Mouse (Mus musculus) embryonic facial prominence, embryonic 15.5 days (tissue): ENCODE measurements around the gene Kcnq1. TPM values are rescaled to one million over a fixed set of nuclear protein-coding genes. Genes with fewer than 3 reads are reported as not detected.

Experiments used
- ATAC-seq: fragments of 200-750 bp; cut with Nextera tagmentation; 2 replicates; pipeline ENCODE4 v1.8.0; 2017; ENCODE audit warnings: low read depth, moderate TSS enrichment; ENCODE audit not compliant: insufficient number of reproducible peaks, low FRiP score, low TSS enrichment
- H3K27ac ChIP-seq: fragments of 300-500 bp; sonication (generic); replicated peaks from 2 replicates; pipeline ENCODE4 v1.5.1; 2015; ENCODE audit warnings: mild to moderate bottlenecking, inconsistent platforms
- H3K27me3 ChIP-seq: fragments of 300-500 bp; sonication (generic); 2 replicates; pipeline ENCODE4 v1.6.1; 2015; ENCODE audit warnings: inconsistent platforms
- H3K36me3 ChIP-seq: fragments of 300-500 bp; sonication (generic); 2 replicates; pipeline ENCODE4 v1.6.1; 2015; ENCODE audit warnings: mild to moderate bottlenecking, inconsistent platforms
- H3K4me1 ChIP-seq: fragments of 300-500 bp; sonication (generic); 2 replicates; pipeline ENCODE4 v1.6.1; 2015; ENCODE audit warnings: inconsistent platforms
- H3K4me2 ChIP-seq: fragments of 300-500 bp; sonication (generic); replicated peaks from 2 replicates; pipeline ENCODE4 v1.6.1; 2015; ENCODE audit warnings: mild to moderate bottlenecking, inconsistent platforms
- H3K4me3 ChIP-seq: fragments of 300-500 bp; sonication (generic); replicated peaks from 2 replicates; pipeline ENCODE4 v1.5.1; 2015; ENCODE audit warnings: mild to moderate bottlenecking, inconsistent platforms
- H3K9ac ChIP-seq: fragments of 300-500 bp; sonication (generic); 2 replicates; pipeline ENCODE4 v1.6.1; 2015; ENCODE audit warnings: inconsistent platforms
- H3K9me3 ChIP-seq: fragments of 300-500 bp; sonication (generic); replicated peaks from 2 replicates; pipeline ENCODE4 v1.6.1; 2016; ENCODE audit warnings: inconsistent platforms
- WGBS: fragments of 180-500 bp; shearing (Covaris S2); methylation state at CpG from one replicate; pipeline ENCODE4 v1.1.7; 2015; 5-methylcytosine and 5-hydroxymethylcytosine counted together
- polyA plus RNA-seq: library from polyadenylated mRNA; unstranded; fragments of >200 nt; fragmentation: Nextera tagmentation; extraction: Ambion mirVana; gene quantifications from 2 replicates; pipeline ENCODE4 v1.2.1, GENCODE M21; 2015

Kcnq1 gene
- polyA plus RNA-seq, 1 experiment from 2014 or later = 1.4 TPM

- Histone ChIP-seq H3K36me3 (no peaks in the 10 kb centered on the region), H3K27ac (no peak overlapping the region), H3K4me1 (peaks cover 18% of the 10 kb centered on the region), H3K9ac (no peak overlapping the region), H3K27me3 (no peaks in the 10 kb centered on the region), H3K4me3 (no peak overlapping the region), H3K9me3 (0 out of 2 replicates have a peak, but pooled peaks cover 4% of the 10 kb centered on the region), H3K4me2 (no peak overlapping the region)
- no peak for ATAC-seq
- WGBS = 71% methylated on average over 3 of the region's 3 CpGs
These were observed 235.3 kb downstream of the Kcnq1 start for GRCm38 (mm10) chr7:143341301-143341980.

- Histone ChIP-seq H3K27ac (no peak overlapping the region), H3K9me3 (no peaks in the 10 kb centered on the region), H3K9ac (no peak overlapping the region), H3K4me1 (peaks cover 18% of the 10 kb centered on the region), H3K27me3 (no peaks in the 10 kb centered on the region), H3K36me3 (no peaks in the 10 kb centered on the region), H3K4me3 (no peak overlapping the region), H3K4me2 (no peak overlapping the region)
- 9% methylated on average over 12 of the region's 12 CpGs for WGBS
- no peak for ATAC-seq
These were observed 237.7 kb downstream of the Kcnq1 start for GRCm38 (mm10) chr7:143343781-143344306.

- 60% methylated on average over 7 of the region's 7 CpGs for WGBS
- Histone ChIP-seq H3K36me3 (no peaks in the 10 kb centered on the region), H3K4me1 (peaks cover under 1% of the 10 kb centered on the region; the same call in 1 of the 2 replicates), H3K27me3 (no peaks in the 10 kb centered on the region), H3K4me2 (no peak overlapping the region), H3K27ac (no peak overlapping the region), H3K9ac (no peak overlapping the region), H3K4me3 (no peak overlapping the region), H3K9me3 (no peaks in the 10 kb centered on the region)
- no peak for ATAC-seq
These were observed 243.1 kb downstream of the Kcnq1 start for GRCm38 (mm10) chr7:143349287-143349686.

- ATAC-seq = no peak
- H3K9me3 ChIP-seq = no peaks in the 10 kb centered on the region
- no peaks in the 10 kb centered on the region for H3K4me1 ChIP-seq
- no peak overlapping the region for H3K4me2 ChIP-seq
- 87% methylated on average over 1 of the region's 1 CpGs for WGBS
- no peak overlapping the region for H3K4me3 ChIP-seq
- no peak overlapping the region for H3K9ac ChIP-seq
- H3K27me3 ChIP-seq = no peaks in the 10 kb centered on the region
- no peak overlapping the region for H3K27ac ChIP-seq
- H3K36me3 ChIP-seq = no peaks in the 10 kb centered on the region
These were observed 243.7 kb downstream of the Kcnq1 start for GRCm38 (mm10) chr7:143349848-143350247.

GRCm38 (mm10) chr7:143355831-143356230, 249.7 kb downstream of the Kcnq1 start:
- H3K4me3 ChIP-seq = no peak overlapping the region
- 53% methylated on average over 5 of the region's 5 CpGs for WGBS
- no peak overlapping the region for H3K4me2 ChIP-seq
- peaks cover 8% of the 10 kb centered on the region for H3K4me1 ChIP-seq
- H3K9ac ChIP-seq = no peak overlapping the region
- no peaks in the 10 kb centered on the region for H3K27me3 ChIP-seq
- no peak for ATAC-seq
- H3K27ac ChIP-seq = no peak overlapping the region
- H3K9me3 ChIP-seq = no peaks in the 10 kb centered on the region
- H3K36me3 ChIP-seq = no peaks in the 10 kb centered on the region

GRCm38 (mm10) chr7:143357109-143357508, 250.9 kb downstream of the Kcnq1 start:
- no peak for ATAC-seq
- Histone ChIP-seq H3K36me3 (no peaks in the 10 kb centered on the region), H3K4me1 (peaks cover 8% of the 10 kb centered on the region), H3K4me2 (no peak overlapping the region), H3K27me3 (no peaks in the 10 kb centered on the region), H3K4me3 (no peak overlapping the region), H3K9ac (no peak overlapping the region), H3K27ac (no peak overlapping the region), H3K9me3 (no peaks in the 10 kb centered on the region)
- 80% methylated on average over 1 of the region's 1 CpGs for WGBS

GRCm38 (mm10) chr7:143357831-143358230, 251.7 kb downstream of the Kcnq1 start:
- H3K36me3 ChIP-seq = no peaks in the 10 kb centered on the region
- peaks cover 8% of the 10 kb centered on the region for H3K4me1 ChIP-seq
- no peak overlapping the region for H3K9ac ChIP-seq
- no peak overlapping the region for H3K4me3 ChIP-seq
- ATAC-seq = no peak
- H3K27me3 ChIP-seq = no peaks in the 10 kb centered on the region
- WGBS = 67% methylated on average over 4 of the region's 4 CpGs
- H3K27ac ChIP-seq = no peak overlapping the region
- no peak overlapping the region for H3K4me2 ChIP-seq
- H3K9me3 ChIP-seq = no peaks in the 10 kb centered on the region

GRCm38 (mm10) chr7:143359762-143360161, 253.6 kb downstream of the Kcnq1 start:
- Histone ChIP-seq H3K9ac (no peak overlapping the region), H3K27me3 (no peaks in the 10 kb centered on the region), H3K4me3 (no peak overlapping the region), H3K4me1 (peaks cover 8% of the 10 kb centered on the region), H3K9me3 (no peaks in the 10 kb centered on the region), H3K36me3 (no peaks in the 10 kb centered on the region), H3K4me2 (no peak overlapping the region), H3K27ac (no peak overlapping the region)
- no peak for ATAC-seq
- WGBS = 63% methylated on average over 1 of the region's 1 CpGs

GRCm38 (mm10) chr7:143360776-143361175, 254.6 kb downstream of the Kcnq1 start:
- Histone ChIP-seq H3K9me3 (no peaks in the 10 kb centered on the region), H3K27ac (no peak overlapping the region), H3K4me3 (no peak overlapping the region), H3K9ac (no peak overlapping the region), H3K27me3 (no peaks in the 10 kb centered on the region), H3K4me1 (peaks cover 8% of the 10 kb centered on the region), H3K4me2 (no peak overlapping the region), H3K36me3 (no peaks in the 10 kb centered on the region)
- 0 out of 2 replicates have a peak, but pooled peaks have one; percentile 29 for ATAC-seq
- 59% methylated on average over 5 of the region's 5 CpGs for WGBS

GRCm38 (mm10) chr7:143364092-143364832, 258.1 kb downstream of the Kcnq1 start:
- Histone ChIP-seq H3K27ac (no peak overlapping the region), H3K4me3 (no peak overlapping the region), H3K9me3 (no peaks in the 10 kb centered on the region), H3K4me1 (peaks cover 7% of the 10 kb centered on the region; the same call in 1 of the 2 replicates), H3K4me2 (no peak overlapping the region), H3K36me3 (no peaks in the 10 kb centered on the region), H3K9ac (no peak overlapping the region), H3K27me3 (no peaks in the 10 kb centered on the region)
- ATAC-seq = no peak
- WGBS = 92% methylated on average over 7 of the region's 7 CpGs

GRCm38 (mm10) chr7:143364969-143365839, 259.0 kb downstream of the Kcnq1 start:
- Histone ChIP-seq H3K9me3 (no peaks in the 10 kb centered on the region), H3K4me3 (no peak overlapping the region), H3K4me2 (no peak overlapping the region), H3K27ac (no peak overlapping the region), H3K27me3 (no peaks in the 10 kb centered on the region), H3K36me3 (no peaks in the 10 kb centered on the region), H3K4me1 (peaks cover 7% of the 10 kb centered on the region; the same call in 1 of the 2 replicates), H3K9ac (no peak overlapping the region)
- ATAC-seq = no peak
- WGBS = 79% methylated on average over 8 of the region's 8 CpGs
